Mouse (Mus musculus) C2C12 (cell line): Measurements from ENCODE around the gene Arl15.

Experiments
- CEBPB ChIP-seq: IDR thresholded peaks from one replicate; pipeline ENCODE4 v1.6.1; 2011; ENCODE audit warnings: low read depth, mild to moderate bottlenecking, control low read depth, moderate library complexity
- CTCF ChIP-seq: IDR thresholded peaks from one replicate; pipeline ENCODE4 v1.5.1; 2011; ENCODE audit not compliant: control insufficient read depth, insufficient read depth, insufficient read length
- FOSL1 ChIP-seq: IDR thresholded peaks from one replicate; pipeline ENCODE4 v1.8.0; 2011; ENCODE audit warnings: mild to moderate bottlenecking, low read length; ENCODE audit not compliant: poor library complexity, insufficient read depth, severe bottlenecking
- MAX ChIP-seq: IDR thresholded peaks from one replicate; pipeline ENCODE4 v1.6.1; 2011; ENCODE audit warnings: mild to moderate bottlenecking, control low read depth
- MYOD1 ChIP-seq: IDR thresholded peaks from one replicate; pipeline ENCODE4 v1.6.1; 2011; ENCODE audit warnings: low read depth; ENCODE audit not compliant: control insufficient read depth, insufficient read length
- MYOG ChIP-seq: IDR thresholded peaks from one replicate; pipeline ENCODE4 v1.6.1; 2011; ENCODE audit not compliant: control insufficient read depth, insufficient read length; ENCODE audit errors: extremely low read depth
- USF1 ChIP-seq: IDR thresholded peaks from one replicate; pipeline ENCODE4 v1.6.1; 2011; ENCODE audit warnings: low read depth, mild to moderate bottlenecking, control low read depth, moderate library complexity

DNA sequence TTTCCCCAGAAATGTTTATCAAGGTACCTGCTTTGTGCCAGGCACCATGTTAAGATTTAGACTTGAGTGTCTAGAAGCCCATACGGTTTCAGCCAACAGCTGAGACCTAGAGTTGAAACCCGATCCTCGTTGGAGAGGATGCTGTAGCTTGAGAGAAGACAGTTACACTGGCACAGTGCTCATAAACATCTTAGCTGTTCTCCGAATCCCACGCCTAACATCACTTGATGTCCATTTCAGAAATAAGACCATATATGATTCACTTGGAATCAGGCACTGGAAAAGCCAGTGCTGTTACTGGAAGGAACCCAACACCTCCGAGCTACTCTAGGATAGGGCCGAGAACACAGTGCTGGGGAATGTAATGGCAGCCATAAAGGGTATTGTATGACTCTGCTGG lies 406.2 kb downstream of the Arl15 start:
- TF ChIP-seq MAX (no peak), CTCF (no peak), FOSL1 (no peak), CEBPB (no peak), MYOG (no peak), USF1 (no peak), MYOD1 (no peak)
